Mouse (Mus musculus) layer of hippocampus, postnatal 36 days (tissue): Measurements from ENCODE around the gene Vmn1r1. TPM values are rescaled to one million over a fixed set of nuclear protein-coding genes. Genes with fewer than 3 reads are reported as not detected.
A peak's percentile ranks its signal among the peaks of the same experiment; 100 is the strongest.
"Not testable (repeated sequence)": the region's sequence is repeated elsewhere in the genome, so short reads cannot be mapped to it uniquely, and the experiment has no call there.

Source experiments
- DNase-seq, 2 experiments: peaks; one replicate each; pipeline ENCODE4 v3.0.0; 2022
- total RNA-seq, 2 experiments: library from RNA; stranded (reverse); gene quantifications; 2 replicates each; pipeline ENCODE4 v1.2.3; 2021

Vmn1r1 gene
- total RNA-seq, result not detected

DNA sequence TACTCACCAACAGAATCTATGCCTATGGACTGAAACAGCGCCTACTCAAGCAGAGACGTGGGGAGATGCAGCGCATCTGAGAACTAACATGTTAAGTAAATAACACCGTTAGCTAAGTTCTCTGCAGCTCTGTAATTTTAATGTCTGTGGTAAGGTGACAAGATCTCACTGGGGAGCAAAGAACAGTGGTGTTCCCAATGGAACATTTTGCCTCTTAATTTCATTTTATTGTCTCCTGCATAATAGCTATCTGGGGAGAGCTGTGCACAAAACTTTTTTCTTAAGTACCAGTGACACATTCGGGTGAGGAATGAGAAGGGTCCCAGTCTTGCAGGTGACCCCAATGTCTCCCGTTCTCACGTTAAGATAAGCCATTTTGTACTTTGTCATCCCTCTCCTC lies at the start of gene Vmn1r1:
Vmn1r1 (minus strand) TSS at position 101 of the 400 bp plus-strand sequence.
- no peak for DNase-seq

DNA sequence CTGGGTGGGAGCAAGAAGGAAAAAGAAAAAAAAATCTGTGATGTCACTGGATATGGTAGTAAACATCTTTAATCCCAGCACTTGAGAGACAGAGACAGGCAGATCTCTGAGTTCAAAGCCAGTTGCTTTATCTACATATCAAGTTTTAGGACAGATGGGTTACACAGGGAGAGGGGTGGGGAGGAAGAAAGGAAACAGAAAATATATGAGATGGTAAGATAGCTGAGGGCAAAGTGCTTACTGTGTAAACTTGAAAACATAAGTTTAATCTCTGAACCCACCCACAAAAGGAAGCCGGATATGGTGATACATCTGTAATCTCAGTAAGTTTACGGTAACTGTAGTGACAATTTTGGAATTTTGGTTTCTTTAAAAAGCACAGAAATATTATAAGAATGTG lies 46.0 kb upstream of the Vmn1r1 start:
- DNase-seq, result no peak

DNA sequence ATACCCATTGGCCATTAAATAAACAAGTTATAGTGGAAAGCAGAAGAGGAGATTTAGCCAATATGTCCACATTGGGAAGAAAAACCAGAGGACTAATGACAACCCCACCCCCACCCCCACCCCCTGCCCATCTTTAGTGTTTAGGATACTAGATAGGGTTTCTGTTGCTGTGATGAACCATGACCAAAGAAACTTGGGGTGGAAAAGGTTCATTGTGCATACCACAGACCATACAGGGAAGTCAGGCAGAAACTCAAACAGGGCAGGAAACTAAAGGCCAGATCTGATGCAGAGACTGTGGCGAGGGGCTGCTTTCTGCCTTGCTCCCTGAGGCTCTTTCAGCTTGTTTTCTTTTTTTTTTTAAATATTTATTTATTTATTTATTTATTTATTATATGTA lies 28.3 kb upstream of the Vmn1r1 start:
- no peak for DNase-seq

DNA sequence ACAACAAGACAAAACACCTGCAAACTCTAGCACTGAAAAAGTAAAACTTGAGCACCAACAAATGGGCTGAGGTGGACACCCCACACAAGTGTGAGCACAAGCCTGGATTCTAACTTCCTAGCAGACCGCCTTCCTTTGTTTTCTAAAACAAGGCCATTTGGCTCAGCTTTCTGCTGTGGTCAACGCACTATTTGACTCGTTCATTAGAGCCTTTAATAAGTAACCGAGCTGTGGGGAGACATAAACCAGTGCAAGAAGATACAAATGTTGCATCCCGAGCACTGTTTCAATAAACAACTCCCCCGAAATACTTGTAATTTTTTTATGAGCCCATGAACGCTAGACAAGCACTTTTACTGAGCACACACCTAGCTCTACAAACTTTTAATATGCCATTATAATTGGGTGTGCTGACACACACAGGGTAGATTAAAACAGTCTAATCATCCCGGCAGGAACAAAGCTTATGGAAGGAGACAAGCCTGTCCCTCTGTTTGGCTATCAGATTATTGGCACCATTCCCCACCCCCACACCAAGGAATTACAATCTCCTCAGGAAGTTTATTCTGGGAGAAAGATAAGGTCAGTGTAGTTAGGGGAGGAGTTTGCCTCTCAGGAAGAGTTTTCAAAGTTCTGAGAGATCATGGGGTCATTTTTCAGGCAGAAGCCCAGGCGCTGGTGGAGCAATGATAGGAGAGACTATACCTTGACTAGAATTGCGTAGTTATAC lies 27.7 kb upstream of the Vmn1r1 start:
- no peak for DNase-seq

DNA sequence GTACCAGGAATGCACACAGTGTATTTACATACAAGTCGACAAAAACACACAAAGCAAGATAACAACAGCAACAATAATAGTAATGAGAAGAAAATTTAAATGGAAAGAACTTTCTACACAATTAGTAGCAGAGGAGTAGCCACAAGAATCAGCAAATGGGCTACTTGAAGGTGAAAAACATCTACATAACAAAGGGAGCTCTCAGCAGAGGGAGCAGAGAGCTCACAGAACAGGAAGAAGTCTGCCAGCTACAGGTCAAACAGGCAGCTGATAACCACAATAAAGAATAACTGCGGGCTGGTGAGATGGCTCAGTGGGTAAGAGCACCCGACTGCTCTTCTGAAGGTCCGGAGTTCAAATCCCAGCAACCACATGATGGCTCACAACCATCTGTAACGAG lies 26.9 kb upstream of the Vmn1r1 start:
- no peak for DNase-seq

DNA sequence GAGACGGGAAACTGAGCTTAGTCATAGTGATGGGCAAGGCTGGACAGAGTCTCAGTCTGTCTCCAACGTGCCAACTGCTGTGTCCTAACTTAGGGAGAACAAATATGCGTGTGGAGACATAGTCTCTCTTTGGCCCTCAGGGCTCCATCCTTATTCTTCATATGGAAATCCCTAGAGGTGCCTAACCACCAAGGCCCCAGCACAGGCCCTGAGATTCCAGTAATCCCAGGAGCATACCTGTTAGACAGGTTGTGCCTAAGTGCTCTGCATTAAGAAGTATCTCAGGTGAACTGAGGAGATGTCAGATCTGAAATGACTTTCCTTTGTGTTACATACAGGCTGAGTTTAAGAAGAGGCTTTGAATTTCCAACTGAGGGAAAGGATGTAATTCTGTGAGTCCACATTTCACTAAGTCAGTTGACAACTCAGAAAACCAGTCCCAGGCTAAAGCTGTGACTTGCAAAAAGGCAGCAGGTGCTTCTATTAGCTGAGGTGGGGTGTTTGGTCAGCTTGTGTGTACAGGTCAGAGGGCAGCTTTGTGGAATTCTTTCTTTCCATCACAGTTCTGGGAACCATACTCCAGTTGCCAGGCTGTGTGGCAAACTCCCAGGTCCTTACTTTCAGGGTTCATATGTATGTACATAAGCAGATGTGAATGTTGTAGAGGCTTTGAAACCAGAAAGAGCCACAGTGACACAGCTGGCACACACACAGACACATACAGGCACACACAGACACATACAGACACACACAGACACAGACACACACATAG lies 25.6 kb upstream of the Vmn1r1 start:
- no peak for DNase-seq

DNA sequence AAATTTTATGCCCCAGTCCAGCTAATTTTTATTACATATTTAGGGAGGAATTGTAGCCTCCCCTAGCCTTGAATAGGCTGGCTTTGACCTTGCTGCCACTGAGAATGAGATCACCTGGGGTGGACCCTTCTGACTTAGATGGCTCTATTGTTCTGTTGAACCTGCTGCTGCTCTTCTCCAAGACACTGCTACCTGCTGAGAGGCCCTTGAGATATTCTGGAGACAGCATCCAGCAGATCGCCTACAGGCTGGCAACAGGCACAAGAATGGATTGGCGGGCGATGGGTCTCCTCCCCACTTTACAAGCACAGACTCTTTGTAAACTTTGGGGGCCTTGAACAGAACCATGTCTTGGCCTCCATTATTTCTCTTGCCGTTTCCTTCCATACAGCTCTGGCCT lies 18.2 kb upstream of the Vmn1r1 start:
- not testable (repeated sequence) for DNase-seq

DNA sequence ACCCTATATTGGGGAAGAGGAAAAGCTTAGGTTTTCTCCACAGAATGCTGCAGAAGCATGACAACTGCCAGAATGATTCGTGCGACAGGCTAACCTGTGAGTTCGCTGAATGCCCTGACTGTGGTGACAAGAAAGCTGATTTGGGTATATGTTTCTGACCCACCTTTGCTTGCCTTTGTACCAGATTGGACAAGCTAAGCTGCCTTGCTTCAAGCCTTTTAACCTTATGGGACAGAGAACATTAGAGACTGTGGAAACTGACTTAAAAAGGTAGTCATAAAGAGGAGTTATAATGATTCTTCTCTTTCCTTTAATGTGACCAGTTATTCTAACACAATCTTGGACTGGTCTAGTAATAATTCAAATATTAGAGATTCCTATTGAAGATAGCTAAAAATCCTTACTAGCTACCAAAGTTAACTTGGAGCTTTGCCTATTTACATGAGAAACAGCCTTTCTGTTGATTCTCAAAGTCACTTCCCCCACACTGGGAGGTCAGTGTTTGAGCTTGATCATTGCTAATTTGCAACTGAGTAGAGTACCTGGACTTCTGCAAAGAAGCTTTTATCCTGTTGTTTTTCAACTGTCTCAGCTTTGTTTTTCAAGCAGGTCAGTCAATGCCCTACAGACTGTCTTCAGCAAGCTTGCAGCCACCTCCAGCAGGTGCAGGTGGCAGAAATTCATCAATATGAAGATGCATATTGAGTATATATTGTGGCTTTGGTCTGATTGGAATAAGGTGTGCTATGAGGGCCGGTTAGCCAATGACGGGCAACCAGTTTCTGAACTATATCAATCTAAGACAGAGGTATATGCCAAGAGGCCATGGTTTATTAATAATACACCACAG lies 17.4 kb upstream of the Vmn1r1 start:
- DNase-seq, result no peak

DNA sequence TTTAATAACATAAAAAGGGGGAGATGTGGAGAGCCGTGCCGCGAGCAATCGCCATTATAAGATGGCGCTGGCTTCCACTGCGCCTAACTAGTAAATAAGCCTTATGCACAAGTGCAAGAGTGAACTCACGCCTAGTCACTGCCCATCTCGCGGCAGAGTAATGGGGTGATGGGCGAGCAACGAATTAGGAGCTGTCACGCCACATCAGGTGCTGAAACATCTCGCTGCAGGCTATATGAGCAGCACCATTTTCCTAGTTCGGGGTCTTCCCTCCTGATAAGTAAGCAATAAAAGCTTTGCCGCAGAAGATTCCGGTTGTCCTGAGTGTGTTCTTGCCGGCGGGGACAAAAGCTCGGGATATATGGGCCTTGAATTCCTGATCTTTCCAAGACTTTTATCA lies 12.7 kb upstream of the Vmn1r1 start:
- DNase-seq, result not testable (repeated sequence)

DNA sequence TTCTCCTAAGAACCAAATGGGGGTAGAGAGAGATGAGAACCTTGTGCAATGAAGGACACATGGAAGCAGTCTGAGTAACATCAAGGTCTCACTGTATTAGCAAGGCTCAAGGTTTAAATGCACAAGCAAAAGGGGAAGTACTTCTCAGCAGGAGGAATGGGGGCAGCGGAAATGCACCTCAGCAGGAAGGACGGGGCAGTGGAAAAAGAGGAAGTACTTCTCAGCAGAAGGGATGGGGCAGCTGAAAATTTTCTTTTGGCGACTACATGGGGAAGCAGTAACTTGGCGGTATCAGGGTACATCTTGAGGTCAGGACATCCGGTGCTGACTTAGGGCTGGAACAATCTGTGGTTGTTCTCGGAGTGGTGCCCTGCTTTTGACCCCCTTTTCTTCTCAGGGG lies 5.9 kb upstream of the Vmn1r1 start:
- DNase-seq, result not testable (repeated sequence)

DNA sequence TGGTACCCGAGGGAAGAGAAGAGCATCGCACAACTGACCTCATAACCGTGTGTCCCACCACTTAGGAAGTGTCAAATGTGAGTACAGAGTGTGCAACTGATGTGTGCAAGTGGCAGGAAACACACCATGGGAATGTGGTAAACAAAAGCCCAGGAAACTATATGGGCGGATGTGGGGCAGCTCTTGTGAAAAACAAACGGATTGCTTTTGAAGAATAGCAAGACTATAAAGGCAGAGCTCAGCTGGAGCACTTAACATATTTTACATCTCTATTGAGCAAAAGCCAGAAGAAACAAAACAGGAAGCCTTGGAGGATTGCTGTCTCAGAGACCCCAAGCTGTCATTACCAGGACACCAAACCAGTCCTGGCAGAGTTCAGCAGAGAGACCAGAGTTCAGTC lies 1.3 kb downstream of the Vmn1r1 start:
- DNase-seq, result no peak

DNA sequence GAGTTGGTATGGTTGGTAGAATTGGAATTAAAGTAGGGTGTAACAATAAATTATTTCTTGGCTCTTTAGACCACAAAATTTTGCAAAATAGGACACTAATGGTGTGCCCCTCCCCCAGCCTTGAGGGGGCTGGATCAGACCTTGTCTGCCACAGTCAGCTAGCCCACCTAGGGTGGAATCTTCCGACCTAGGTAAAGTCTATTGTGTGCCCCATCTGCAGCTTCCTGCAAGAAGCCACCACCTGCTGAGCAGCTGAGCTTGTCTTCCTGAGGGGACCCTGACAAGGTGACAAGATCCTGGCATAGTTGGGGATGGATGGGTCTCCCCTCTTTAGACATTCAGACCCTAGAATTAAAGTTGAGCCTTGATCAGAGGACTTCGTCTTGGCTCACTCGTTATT lies 4.7 kb downstream of the Vmn1r1 start:
- no peak for DNase-seq

DNA sequence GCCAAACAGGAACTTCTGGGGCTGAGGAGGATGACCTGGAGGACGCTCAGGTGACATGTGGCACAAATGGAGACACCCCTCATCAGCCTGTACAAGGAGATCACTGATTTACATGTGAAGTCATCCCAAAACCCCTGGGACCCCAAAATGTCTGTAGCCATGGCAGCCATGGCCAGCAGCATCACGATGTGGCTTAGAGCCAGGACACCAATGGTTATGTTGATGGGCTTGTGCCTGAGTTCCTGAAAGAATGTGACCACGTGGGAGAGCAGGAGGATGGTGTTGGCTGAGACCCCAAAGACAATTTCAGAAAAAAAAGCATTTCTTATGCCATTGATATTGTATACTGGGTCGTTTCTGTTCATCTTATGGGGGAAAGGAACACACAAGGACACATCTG lies 6.6 kb downstream of the Vmn1r1 start:
- DNase-seq, result no peak

DNA sequence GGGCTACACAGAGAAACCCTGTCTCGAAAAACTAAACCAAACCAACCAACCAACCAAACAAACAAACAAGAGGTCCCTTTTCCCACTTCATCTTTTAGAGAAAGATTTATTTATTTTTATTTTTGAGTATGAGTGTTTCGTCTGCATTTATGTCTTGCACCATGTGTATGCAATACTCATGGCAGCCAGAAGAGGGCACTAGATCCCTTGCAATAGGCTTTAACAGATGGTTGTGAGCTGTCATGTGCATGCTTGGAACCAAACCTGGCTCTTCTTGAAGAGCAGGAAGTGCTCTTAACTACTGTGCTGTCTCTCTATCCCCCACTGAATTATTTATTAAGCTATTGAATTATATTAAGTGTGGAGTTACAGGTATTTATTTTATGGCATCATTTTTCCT lies 14.3 kb downstream of the Vmn1r1 start:
- DNase-seq, result no peak

DNA sequence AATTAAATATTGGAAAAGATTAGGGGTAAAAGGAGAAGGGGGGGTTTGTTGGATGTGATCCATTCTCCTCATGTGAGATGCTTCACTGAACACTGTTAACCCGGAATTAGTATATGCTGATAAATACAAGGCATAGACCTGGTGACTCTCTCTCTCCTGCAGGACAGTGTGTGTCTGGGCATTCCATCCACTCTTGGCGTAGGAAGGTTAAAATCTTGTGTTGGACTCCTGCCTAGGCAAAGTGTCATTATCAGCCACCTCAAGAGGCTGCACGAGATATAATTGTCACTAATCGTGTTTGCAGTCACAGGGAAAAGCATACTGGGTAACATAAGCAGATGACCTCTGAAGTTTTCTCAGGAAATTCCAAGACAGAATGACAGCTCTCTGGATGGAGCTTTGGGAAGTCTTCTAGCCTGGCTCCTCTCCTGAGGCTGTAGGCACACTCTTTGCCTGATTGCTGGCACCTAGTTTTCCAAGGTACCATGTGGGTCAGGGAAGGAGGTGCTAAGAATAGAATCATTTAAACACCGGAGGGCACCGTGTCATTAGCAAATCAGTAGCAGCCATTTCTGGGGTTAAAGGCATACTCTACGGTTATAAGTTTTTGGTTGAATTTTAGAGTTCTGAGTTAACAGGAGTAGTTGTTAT lies 15.3 kb downstream of the Vmn1r1 start:
- no peak for DNase-seq

DNA sequence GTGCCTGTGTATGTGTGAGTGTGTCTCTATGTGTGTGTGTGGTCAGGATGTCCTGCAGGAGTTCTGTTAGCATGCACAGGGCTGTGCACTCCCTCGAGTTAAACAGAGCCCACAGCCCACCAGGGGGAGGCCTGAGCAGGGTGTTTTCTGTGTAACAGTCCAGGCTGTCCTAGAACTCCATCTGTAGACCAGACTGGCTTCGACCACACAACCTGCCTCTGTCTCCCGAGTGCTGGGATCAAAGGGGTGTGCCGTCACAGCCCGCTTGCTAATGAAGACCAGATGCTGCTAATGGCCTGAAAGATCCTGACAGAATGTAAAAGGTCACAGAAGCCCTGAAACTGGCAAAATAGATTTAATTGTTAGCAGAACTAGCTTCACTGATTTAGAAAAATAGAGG lies 18.7 kb downstream of the Vmn1r1 start:
- no peak for DNase-seq

DNA sequence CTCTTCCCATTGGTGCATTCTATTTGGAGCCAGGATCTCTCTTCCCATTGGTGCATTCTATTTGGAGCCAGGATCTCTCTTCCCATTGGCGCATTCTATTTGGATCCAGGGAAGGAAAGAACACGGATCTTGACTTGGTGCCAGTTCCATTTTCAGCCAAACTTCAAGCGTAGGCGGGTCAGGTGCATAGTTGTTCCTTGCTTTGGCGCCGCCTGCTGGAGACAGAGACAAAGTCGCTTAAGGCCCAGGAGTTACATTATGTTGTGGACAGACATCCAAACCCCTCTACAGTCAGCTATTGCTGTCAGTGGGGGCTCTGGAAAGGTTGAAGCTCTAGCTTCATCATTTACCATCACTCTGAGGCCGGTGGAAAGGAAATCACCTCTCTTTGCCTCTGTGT lies 21.0 kb downstream of the Vmn1r1 start:
- DNase-seq, result no peak

DNA sequence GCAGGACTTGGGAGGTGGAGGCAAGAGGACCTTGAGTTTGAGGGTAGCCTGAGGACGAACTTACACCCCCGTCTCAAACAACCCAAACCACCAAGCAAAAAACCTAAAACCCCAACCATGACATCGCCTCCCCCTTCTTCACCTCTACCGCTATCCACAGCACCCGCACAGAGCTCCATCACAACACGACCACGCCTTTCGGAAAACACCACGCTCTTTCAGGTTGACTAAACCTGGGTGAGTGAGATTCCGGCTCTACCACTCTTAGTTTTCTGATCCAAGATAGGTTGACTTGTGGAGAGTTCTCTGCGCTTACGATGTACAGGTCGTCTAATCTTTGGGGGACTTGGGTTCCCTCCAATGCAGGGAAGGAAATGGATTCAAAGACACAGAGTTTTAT lies 21.6 kb downstream of the Vmn1r1 start:
- no peak for DNase-seq

DNA sequence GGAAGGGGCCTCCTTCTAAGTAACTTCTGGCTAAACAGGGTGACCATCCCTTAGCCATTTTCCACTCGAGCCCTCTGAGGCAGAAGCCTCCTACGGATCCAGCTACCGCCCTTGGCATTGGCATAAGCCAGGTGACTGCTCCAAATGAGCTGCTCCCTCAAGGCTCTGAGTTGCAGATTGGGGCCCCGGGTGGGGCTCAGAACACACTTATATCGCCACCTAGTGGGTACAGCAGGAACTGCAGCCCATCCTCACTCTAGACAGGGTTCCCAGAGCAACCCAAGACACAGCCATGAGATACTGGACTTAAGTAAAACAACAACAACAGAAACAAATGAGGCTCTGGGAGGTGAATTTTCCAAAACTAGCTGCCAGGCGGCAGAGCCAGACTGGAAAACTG lies 23.9 kb downstream of the Vmn1r1 start:
- DNase-seq, result peak; percentile 76 to 77

DNA sequence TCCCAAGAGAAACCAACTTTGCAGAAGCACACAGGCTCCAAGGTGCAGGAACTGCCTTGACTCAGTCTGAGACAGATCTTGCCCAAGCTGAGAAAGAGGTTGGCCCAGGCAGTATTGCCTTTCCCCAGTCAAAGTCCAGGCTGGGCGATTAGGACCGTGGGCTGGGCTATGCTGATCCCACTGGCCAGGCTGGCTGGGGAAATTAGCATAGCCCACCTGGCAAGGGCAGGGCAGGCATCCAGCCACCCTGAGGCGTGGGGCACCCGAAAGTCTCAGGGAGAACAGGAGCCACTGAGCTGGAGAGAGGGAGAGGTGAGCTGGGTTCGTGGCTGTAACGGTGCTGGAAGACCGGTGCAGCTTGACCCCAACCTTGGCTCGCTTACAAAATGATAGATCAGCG lies 24.3 kb downstream of the Vmn1r1 start:
- no peak for DNase-seq

DNA sequence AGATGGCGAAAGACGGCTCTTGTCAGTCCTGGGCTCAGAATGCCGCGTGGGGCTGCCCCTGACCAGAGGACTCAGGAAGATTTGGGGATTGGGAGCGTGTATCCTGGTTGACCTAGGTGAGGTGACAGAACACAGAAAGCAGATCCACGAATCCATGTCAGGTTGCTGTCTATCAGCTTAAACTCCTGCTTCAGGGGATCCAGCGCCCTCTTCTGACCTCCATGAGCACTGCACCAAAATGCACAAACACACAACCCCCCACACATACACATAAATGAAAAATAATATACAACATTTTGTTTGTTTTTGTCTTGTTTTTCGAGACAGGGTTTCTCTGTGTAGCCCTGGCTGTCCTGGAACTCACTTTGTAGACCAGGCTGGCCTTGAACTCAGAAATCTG lies 26.1 kb downstream of the Vmn1r1 start:
- no peak for DNase-seq

DNA sequence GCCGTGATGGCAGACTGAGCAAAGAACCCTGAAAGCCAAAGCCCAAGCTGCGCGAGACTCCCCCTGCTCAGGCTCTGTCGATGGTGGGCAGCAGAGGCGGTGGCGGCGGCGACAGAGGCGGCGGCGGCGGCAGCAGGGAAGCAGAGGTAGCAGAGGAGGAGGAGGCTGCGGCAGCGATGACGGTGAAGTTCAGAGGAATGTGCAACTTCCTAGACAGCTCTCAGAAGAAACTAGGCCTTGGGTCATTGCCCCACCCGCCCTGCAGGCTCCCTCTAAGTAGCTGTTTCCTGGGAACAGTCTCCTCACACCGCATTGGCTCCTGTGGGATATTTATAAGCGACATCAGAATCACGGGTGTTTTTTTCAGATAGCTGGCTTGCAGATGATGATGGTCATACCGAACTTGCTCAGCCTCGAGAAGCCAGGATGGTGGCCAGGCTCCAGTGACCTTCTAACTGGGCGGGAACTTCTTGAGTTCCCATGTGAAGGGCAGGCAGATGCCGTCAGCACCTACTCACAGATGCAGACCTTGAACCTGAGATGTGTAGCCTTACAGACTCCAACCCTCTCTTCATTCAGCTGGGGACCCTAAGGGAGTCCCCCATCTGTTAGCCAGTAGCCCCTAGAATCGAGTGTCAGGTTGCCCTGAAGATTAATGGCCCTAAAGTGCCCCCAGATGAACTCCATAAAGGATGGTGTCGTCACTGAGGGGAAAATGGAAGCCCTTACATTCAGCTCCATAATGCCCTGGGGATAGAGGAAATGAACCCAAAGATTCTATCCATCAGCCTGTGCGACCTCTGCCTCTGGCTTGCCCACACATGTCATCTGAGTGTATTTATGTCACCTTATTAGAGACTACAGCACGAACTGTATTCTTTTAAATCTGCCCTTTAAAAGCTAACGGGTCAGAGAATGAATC lies 26.8 kb downstream of the Vmn1r1 start:
- no peak for DNase-seq
